Mouse (Mus musculus) G1E (cell line): Measurements from ENCODE around the gene Palb2.

Experiments
- CTCF ChIP-seq: IDR thresholded peaks from 2 replicates; pipeline ENCODE4 v1.5.1; 2012; ENCODE audit warnings: low read depth, low read length, inconsistent platforms, mixed read lengths
- GATA1 ChIP-seq: IDR thresholded peaks from 2 replicates; pipeline ENCODE4 v1.6.1; 2012; ENCODE audit warnings: borderline replicate concordance, low read length, inconsistent platforms, mixed read lengths
- GATA2 ChIP-seq: IDR thresholded peaks from 2 replicates; pipeline ENCODE4 v1.6.1; 2012; ENCODE audit warnings: low read depth, low read length, inconsistent platforms, borderline replicate concordance
- POLR2AphosphoS5 ChIP-seq: IDR thresholded peaks from 2 replicates; pipeline ENCODE4 v1.6.1; 2012; ENCODE audit warnings: low read depth, low read length, inconsistent platforms; ENCODE audit not compliant: insufficient replicate concordance
- TAL1 ChIP-seq: conservative IDR thresholded peaks from 2 replicates; pipeline ENCODE4 v1.6.1; 2012; ENCODE audit warnings: low read depth, low read length, inconsistent platforms, mixed read lengths

GRCm38 (mm10) chr7:122137071-122137470 is 4.3 kb upstream of the Palb2 start:
- TF ChIP-seq GATA2: no peak
- TF ChIP-seq TAL1: no peak
- TF ChIP-seq CTCF: no peak
- TF ChIP-seq GATA1: no peak
- no peak for TF ChIP-seq POLR2AphosphoS5
